Mouse (Mus musculus) gastrocnemius, adult 18-20 months (tissue): ENCODE data around the gene Smim23. TPM values are rescaled to one million over a fixed set of nuclear protein-coding genes. Genes with fewer than 3 reads are reported as not detected.

Experiments
- DNase-seq: peaks from one replicate; pipeline ENCODE4 v3.0.0; 2021; ENCODE audit warnings: low spot score
- long read RNA-seq, 2 experiments: library from polyadenylated mRNA; stranded (forward); transcript quantifications; one replicate each; pipeline ENCODE4 v2.0.0; 2021
- total RNA-seq, 2 experiments: library from RNA; stranded (reverse); gene quantifications; 2 replicates each; pipeline ENCODE4 v1.2.3; 2021

Smim23 gene
- total RNA-seq = not detected
- long read RNA-seq, experiment 1 = 0 reads
- long read RNA-seq, experiment 2 = 0 reads

- DNase-seq = no peak
These were observed at the start of gene Smim23 for GRCm38 (mm10) chr11:32824505-32824904. TSS of gene Smim23 (minus strand) at chr11:32824605.

GRCm38 (mm10) chr11:32868619-32869383 lies 44.4 kb upstream of the Smim23 start:
- peak; percentile 4 for DNase-seq

- DNase-seq = no peak
These were observed 40.2 kb upstream of the Smim23 start for GRCm38 (mm10) chr11:32864615-32865014.

- DNase-seq = no peak
These were observed 33.0 kb upstream of the Smim23 start for GRCm38 (mm10) chr11:32857418-32857879.

GRCm38 (mm10) chr11:32846682-32847222 lies 22.3 kb upstream of the Smim23 start:
- DNase-seq = no peak

GRCm38 (mm10) chr11:32841169-32841568 lies 16.8 kb upstream of the Smim23 start:
- no peak for DNase-seq

GRCm38 (mm10) chr11:32840256-32840655 lies 15.9 kb upstream of the Smim23 start:
- no peak for DNase-seq

GRCm38 (mm10) chr11:32835022-32835421 lies 10.6 kb upstream of the Smim23 start:
- no peak for DNase-seq

GRCm38 (mm10) chr11:32834367-32834918 lies 10.0 kb upstream of the Smim23 start:
- no peak for DNase-seq

- DNase-seq = no peak
These were observed 6.8 kb downstream of the Smim23 start for GRCm38 (mm10) chr11:32817566-32817965.

- no peak for DNase-seq
These were observed 10.1 kb downstream of the Smim23 start for GRCm38 (mm10) chr11:32814286-32814685.

- DNase-seq = no peak
These were observed 15.3 kb downstream of the Smim23 start for GRCm38 (mm10) chr11:32809091-32809490.

GRCm38 (mm10) chr11:32805958-32806357 lies 18.4 kb downstream of the Smim23 start:
- peak; percentile 20 for DNase-seq

- peak; percentile 46 for DNase-seq
These were observed 20.7 kb downstream of the Smim23 start for GRCm38 (mm10) chr11:32803658-32804057.

- no peak for DNase-seq
These were observed 22.7 kb downstream of the Smim23 start for GRCm38 (mm10) chr11:32801715-32802114.

- DNase-seq = no peak
These were observed 23.5 kb downstream of the Smim23 start for GRCm38 (mm10) chr11:32800929-32801375.

GRCm38 (mm10) chr11:32798445-32798844 lies 26.0 kb downstream of the Smim23 start:
- DNase-seq = no peak

- no peak for DNase-seq
These were observed 29.5 kb downstream of the Smim23 start for GRCm38 (mm10) chr11:32794759-32795445.

- DNase-seq = peak; percentile 31
These were observed 38.2 kb downstream of the Smim23 start for GRCm38 (mm10) chr11:32786201-32786600.

- DNase-seq = peak; percentile 35
These were observed 38.7 kb downstream of the Smim23 start for GRCm38 (mm10) chr11:32785591-32786147.

- DNase-seq = peak; percentile 49
These were observed 41.7 kb downstream of the Smim23 start for GRCm38 (mm10) chr11:32782724-32783123.
